Mouse (Mus musculus) 3T3-L1 (cell line): ENCODE results near the gene Dag1.
A peak's percentile ranks its signal among the peaks of the same experiment; 100 is the strongest.

Experiments used
- DNase-seq: peaks from one replicate; pipeline ENCODE4 v3.0.0-alpha.2; 2015; ENCODE audit warnings: low read depth, low spot score

Gene Dag1

DNA sequence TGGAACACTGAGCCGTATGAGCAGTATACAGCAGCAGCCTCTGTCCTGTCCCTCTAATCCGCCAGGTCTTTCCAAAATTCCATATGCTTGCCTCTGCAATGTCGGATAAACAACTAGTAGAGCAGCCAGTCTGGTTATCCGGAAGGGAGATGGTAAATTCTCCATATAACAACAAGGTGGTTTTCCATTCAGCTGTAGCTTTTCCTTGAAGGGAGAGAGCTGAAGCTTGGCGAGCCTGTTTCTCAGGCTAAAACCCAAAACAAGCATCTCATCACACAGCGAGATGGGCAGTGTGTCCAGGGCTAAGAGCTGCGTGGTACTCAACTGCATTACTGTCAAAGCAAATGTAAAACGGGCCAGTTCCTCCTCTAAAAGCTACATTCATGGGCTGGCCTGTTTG is 75.2 kb downstream of the Dag1 start:
- DNase-seq: no peak

GRCm38 (mm10) chr9:108187616-108188015 is 76.1 kb downstream of the Dag1 start:
- DNase-seq: no peak

DNA sequence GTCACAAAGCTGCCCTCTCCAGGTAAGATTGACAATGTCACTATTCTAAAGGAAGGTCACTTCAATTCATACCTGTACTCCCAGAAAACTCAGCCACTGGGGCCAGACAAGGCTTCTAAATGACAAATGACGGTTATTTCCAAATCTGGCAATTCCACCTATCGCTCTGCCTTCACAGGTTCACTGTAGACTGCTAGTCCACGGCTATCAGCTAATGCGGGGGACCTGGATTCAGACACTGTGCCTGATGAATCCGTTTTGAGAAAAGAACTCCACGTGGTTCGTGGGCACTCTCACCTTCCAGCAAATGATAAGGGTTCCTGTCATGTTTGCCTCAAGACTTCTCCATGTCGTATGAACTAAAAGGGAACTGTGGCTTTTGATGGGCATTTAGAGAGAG is 78.0 kb downstream of the Dag1 start:
- no peak for DNase-seq

DNA sequence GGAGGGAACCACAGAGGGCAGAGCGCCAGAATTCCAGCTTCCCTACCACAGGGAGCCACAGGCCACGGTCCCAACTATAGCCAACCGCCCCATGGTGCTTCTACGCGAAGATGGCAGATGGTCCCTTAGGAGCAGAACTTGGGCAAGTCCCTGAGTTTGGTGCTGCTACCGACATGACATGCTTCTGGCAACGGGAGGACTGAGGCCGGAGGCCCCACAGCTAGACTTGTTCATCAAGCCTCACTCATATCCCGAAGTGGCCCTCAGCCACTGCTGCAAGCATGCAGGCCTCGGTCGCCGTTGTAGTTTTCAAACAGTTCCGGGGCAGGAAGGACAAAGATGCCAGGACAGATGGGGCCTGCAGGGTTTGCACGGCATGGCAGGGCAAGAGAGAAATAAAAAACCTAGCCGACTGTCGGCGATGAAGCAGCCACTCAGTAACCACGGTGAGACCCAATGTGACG is 80.2 kb downstream of the Dag1 start:
- no peak for DNase-seq

DNA sequence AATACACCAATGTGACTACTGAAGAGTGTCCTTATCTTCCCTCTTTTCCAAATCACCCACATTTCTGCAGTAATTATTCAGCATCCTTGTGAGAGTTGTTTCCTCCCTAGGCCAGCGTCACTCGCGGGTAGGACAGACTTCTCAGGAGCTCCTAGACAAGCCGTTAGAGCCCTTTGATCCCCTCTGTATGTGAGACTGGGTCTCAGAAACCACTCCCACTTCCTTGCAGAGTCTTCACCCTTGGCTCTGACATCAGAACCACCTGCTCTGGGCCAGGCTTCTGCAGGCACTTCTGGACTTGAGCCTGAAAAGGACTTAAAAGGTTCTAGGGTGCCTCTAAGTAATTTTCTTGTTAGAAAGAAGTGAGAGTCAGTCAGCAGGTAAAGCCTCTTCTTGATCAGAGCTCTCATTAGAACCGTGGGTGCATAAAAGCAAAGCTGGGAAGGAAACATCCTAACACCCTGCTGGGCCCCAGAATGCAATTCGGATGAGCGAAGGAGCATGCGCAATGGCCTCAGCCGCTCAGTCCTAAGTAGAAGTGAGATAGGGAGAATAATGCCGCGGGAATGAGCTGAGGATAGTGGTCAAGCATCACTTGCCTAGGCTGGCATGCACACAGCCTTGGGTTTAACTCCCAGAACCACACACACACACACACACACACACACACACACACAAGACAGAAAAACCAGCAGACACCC is 80.8 kb downstream of the Dag1 start:
- DNase-seq: no peak

DNA sequence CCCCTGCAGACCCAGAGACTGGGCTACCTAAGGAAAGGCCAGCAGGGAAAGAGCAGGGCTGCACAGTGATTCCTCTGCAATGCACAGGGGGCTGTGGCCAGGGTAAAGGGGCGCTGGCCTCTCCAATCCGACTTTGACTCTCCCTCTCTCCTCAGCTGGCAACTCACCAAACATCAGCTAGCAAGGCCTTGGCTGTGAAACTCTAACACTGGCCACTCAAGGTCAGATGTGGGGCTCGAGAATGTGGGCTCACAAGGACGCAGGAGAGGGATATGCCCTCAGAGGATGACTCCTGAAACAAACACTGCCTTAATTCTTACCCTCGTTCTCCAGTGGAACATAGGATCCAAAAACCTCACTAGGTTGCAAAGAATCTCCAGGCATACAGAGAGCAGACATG is 85.4 kb downstream of the Dag1 start:
- DNase-seq: no peak

DNA sequence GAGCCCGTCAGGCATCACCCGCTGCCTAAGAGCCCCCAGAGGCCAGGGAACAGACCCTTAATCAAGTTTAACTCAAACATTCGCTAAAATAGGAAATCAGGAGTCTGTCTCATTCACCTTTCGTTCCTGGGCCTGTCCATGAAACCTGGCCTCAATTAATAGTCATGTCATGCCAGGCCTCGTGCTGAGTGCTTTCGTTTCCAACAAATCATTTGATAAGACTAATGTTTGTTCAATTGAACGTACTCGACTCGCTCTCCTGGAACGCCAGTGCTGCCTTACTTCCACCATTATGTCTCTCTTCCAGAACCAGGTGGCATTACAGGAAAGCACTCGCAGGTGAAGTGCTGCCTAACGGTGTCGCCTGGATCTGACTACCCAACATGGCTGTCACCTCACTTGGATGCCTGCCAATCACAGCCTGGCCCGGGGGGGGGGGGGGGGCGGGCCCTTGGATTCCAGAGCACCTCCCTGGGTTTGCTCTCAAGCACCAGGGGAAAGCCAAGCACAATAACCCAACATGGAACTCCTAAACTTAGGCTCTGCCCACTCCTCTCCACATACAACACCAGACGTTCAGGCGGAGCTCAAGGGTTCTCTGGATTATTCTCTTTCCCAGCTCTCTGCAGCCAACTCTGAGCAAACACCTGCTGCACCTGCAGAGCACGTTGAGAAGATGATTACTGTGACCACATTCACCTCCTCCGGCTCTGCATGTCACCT is 88.5 kb downstream of the Dag1 start:
- no peak for DNase-seq

DNA sequence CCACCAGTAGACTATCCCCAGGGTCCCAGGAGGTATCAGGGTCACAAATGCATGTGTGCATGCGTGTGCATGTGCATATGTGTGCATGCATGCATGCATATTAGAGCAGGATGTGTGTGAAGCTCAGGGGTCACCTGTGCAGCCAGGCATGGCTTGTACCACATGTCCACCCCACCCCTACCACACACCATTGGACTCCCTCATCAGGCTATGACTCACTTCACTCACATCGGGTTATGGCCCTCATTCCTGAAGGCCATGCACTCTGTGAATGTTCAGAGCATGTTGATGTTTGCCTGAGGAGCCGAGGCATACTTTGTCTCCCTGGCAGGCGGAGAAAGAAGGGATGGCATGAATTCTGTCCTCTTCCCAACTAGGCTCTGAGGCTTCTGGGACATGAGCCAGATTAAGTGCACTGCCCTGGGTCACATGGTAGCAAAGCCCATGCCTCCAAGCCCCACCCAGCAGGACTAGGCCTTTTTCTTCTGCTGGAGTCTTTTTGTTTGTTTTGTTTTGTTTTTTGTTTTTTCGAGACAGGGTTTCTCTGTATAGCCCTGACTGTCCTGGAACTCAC is 90.9 kb downstream of the Dag1 start:
- DNase-seq: peak; percentile 57

- DNase-seq: no peak
Observed at GRCm38 (mm10) chr9:108169751-108170150, 94.0 kb downstream of the Dag1 start.

- DNase-seq: no peak
Observed at GRCm38 (mm10) chr9:108165143-108165542, 98.6 kb downstream of the Dag1 start.

DNA sequence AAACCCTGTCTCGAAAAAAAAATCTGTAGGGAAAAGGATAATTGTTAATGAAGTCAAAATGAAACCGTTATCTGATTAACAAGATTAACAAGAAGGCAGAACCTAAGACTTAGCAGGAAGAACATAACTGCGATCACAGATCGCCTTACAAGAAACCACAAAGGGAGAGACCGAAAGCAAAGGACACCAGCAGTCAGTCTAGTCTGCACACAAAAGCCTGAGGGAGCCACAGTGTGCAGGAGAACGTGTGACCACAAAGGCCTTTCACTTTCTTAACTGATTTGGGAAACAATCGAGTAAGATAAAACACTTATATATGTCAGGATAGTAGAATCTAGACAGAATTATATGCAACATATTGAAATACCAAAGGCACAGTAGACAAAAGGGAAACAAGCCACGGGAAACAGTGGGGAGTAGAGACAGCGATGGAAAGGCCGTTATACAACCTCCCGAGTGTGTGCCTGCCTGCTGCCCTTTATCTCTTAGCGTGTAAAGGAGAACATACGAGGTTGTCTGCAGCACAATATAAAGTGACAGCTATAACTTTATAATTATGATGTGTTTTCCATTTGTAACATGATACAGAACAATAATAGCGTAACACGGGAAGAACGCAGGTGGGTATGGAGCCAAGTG is 100.0 kb downstream of the Dag1 start:
- no peak for DNase-seq

- DNase-seq: no peak
Observed at GRCm38 (mm10) chr9:108157891-108158290, 105.9 kb downstream of the Dag1 start.

DNA sequence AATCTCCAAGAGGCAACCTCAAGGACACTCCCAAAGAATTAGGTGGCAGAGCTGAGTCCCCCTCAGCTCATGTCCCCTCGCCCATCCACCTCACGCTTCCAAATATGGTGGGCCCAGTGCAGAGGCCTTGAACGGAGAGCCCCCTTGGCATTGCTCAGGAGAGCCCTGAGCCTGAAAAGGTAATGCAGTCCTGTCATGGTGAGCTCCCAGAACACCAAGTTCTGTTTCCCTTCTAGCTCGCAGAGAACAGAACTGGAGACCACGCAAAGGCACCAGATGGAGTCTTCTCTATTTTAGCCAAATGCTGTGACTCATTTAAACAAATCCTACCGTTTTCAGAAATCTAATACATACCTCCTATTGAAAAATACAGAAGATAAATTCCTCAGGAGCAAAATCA is 106.3 kb downstream of the Dag1 start:
- peak; percentile 18 for DNase-seq

- DNase-seq: no peak
Observed at GRCm38 (mm10) chr9:108156786-108157185, 107.0 kb downstream of the Dag1 start.

GRCm38 (mm10) chr9:108154814-108155213 is 108.9 kb downstream of the Dag1 start:
- DNase-seq: no peak
